Mouse (Mus musculus): Measurements from ENCODE around the gene Cntnap5c.

The Cntnap5c gene

DNA sequence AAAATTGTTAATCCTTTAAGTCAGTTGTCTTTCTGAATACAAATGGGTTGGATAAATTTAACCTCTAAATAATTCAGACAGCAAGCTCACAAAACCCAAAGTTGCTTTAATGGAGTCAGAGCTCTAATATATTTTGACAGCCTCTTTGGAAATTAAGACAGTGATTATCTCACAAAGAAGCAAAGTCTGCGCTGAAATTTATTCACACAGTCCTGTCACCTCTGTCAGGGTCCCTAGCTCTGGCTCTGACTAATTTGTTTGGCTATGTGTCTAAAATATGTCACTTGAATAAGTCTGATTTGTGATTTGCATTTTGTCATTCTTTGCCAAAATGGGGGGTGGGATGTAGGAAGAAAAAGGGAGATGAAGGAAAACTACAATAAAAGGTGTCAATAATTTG lies 234.0 kb downstream of the Cntnap5c start:
- DNase-seq (ENCODE audit: low read depth, low spot score), result no peak

DNA sequence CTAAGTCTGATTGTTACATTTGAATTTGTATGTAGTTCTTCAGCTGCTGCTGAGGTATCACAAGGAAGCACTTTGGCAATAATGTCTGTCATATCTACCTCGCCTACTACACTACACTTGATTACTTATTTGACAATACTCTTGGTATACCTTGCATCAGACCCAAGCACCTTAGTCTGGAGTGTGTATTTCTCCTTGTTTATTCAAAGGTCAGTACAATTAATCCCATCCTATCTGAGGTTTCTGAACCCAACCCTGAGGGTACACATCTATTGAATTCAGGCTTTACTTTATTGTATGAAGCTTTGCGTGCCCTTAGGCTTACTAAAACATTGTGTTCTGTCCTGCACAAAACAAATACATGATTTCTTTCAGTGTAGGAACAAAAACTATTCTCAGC lies 235.1 kb downstream of the Cntnap5c start:
- DNase-seq (ENCODE audit: low read depth, low spot score), result no peak

DNA sequence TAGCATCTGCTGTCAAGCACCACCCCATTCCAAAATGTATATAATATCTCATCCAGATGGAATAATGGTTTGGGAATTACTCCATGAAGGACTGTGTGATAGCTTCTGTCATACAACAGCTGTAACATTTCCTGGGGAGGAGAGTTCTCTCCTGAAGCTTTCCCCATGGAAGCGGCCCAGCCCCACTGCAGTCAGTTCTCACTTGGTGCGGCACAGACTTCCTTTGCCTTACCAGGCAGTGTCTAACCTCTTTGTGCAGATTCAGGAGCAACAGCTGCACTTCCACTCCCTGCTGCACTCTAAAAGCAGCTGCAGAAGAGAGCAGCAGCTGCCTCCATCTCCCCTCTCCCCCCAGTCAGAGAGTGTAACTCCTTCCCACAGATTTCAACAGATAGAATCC lies 271.8 kb downstream of the Cntnap5c start:
- no peak for DNase-seq (ENCODE audit: low read depth, low spot score)

DNA sequence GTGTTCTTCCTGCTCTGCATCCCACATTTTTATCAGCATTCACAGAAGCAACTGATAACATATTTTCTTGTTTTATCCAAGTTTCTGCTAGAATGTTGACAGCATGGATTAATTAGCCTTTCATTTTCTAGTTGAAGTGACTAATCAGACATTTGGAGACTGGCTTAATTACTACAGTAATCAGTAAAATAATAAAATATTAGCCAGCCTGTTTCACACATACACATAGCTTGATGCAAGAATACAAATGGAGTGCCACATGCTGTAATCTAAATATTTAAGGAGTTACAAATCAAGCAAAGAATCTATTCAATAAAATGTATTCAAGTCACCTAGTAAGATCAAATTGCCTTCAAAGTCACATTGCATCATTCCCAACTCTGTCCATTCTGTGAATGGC lies 275.8 kb downstream of the Cntnap5c start:
- DNase-seq (ENCODE audit: low read depth, low spot score), result no peak

DNA sequence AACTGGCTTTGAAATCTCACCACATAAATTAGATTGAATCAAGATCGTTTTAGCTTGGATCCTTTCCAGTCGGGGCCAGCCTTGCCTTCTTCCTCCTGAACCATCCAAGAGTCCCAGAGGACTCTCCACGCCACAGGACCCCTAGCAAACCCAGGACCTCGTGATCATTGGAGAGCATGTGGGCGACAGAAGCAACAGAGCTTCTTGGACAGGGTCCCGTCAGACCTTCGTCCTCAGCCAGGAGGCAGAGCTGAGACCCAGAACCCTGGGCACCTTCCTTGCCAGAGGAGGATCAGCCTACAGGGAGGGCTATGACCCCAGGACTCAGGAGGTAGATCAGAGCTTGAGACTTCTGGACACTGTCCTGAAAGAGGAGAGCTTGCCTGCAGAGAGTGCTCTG lies 300.5 kb downstream of the Cntnap5c start:
- DNase-seq (ENCODE audit: low read depth, low spot score), result no peak

DNA sequence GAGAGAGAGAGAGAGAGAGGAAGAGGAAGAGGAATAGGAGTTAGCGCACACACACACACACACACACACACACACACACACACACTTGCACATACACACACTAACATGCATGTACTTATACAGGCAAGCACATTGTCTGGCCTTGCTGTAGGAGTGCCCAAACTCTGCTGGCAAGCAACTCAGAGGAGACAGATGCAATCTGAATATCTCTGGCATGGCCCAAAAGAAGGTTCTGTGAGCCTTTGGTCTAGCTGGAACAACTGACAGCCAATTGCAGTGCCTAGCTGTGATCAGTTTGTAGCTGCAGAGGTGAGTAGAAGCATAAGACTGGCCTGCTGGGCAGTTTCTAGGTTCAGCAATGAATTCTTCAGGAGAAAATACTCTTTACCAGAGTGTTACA lies 313.3 kb downstream of the Cntnap5c start:
- DNase-seq (ENCODE audit: low read depth, low spot score), result no peak

DNA sequence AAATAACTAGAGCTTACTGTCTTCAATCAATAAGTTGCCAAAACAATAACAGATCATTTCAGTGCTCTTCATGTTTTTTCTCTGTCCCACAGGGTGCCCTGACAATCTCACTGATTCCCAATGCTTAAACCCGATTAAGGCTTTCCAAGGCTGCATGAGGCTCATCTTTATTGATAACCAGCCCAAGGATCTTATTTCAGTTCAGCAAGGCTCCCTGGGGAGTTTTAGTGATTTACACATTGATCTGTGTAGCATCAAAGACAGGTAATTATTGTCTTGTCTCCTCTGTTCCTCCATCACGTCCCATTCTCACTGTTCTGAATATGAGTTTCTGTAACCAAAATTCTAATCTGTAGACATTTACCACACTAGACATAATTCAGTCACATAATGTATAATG lies 335.1 kb downstream of the Cntnap5c start:
- no peak for DNase-seq (ENCODE audit: low read depth, low spot score)

DNA sequence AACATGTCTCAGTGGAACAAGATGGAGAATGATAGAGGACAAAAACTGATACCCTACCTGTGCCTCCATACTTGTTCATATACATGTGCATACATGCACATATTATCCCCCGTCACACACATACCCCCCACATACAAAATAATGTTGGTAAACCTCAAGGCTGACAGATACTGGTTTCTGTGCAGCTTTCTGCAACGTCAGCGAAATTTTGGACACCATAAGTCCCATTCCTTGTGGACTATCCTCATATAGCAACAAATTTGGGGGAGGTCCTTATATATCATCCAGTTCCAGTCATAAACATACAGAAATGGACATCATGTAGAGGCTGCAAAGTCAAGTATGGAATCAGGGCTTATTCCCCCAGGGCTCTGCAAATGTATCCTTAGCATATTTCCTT lies 338.5 kb downstream of the Cntnap5c start:
- DNase-seq (ENCODE audit: low read depth, low spot score), result no peak

DNA sequence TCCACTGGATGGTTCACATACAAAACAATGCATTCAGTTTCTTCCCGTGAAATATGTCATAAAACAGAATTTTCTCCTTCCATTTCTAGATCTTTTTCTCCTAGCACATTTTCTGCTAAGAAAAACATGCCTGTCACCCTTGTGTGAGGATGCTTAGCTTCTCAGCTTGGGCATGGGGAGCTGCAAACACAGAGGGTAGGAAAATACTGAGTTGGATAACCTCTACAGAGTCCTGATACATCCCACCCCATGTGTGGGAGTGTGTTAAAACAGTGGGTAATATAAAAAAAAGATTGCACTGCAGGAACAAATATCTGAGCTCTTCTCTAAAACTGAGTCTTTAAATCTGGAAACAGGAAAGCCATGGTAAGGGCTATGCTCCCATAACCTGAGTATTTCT lies 339.0 kb downstream of the Cntnap5c start:
- no peak for DNase-seq (ENCODE audit: low read depth, low spot score)

DNA sequence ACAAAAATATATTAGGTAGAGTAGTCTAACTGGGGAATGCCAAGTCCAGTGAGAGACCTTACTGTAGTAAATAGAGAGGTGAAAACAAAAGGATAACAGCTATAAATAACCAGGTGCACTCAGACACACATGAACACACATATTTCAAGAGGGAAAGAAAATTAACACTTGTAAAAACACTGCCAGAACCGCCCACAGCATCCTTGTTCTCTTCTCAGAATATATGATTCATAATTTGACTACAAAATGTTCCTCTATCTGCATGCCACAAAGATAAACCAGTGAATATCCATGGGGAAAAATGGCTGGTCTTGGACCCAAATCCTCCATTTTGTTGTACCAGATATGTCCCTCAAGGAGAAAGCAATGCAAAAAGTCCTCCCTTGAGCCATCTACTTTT lies 417.8 kb downstream of the Cntnap5c start:
- DNase-seq (ENCODE audit: low read depth, low spot score), result no peak

DNA sequence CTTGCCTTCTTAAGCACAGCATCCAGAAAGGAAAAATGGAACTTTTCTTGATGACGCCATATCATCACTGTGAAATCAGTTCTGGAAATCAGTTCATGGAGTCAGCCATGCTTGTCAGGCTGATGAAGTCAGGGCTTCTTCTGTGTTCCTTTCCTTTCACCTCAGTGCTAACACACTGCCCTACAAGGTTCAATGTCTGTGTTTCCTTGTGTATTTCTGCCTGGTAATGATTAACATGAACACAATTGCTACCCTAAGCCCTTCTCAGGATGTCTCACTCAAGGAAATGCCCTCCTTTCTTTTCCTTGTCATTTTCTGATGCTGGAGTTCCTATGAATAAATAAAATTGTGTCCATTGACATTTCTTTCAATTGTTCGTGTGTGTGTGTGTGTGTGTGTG lies 431.8 kb downstream of the Cntnap5c start:
- no peak for DNase-seq (ENCODE audit: low read depth, low spot score)

DNA sequence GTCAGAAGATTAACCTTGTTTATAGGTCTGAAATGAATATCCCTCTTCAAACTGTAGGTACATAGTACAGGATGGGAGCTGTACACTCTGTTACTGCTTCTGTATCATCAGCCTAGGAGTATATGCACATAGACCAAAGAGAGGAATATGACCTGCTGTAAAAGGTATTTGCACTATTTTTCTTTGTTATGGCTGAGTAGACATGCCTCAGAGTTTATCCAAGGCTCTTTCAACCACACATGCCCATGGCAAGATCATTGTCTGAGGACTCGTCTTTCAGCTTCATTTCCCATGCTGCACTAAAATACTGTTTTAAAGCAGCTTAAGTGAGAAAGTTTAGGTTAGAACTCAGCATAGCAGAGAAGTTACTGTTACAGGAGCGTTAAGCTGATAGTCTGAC lies 498.7 kb downstream of the Cntnap5c start:
- DNase-seq (ENCODE audit: low read depth, low spot score), result no peak

DNA sequence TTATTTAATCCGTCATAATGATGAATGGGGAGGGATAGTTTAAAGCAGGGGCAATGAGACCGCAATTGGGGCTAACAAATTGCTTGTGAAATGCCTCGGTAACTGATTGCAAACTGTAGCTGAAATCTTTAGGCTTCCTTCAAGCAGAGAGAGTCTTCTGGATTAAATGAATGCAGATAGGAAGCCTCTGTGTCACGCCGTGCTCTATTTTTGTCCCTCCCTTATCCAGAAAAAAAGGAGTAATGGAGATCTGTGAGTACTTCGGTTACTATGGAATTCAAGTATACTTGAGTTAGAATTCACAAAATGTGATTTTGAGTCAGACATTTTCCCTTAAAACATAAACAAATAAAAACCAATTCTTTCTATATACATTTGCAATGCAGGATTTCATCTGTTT lies 581.9 kb downstream of the Cntnap5c start:
- no peak for DNase-seq (ENCODE audit: low read depth, low spot score)

DNA sequence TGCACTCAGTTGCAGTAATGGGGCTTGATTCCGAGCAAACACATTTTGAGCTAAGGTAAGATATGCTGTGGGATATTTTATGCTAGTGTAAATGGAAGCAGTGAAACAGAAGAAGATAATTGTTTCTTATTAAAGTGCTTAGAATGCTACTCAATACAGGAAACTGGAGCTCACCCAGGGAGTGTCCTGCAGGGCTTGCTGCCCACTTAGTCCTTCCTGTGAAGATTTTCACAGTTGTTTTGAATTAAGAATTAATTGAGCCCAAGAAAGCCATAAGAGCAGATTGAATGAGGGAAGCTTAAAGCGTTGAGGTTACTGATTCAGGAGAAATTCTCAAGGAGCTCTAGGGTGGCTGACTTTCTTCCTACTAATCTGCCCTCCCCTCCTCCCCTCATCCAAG lies 586.9 kb downstream of the Cntnap5c start:
- no peak for DNase-seq (ENCODE audit: low read depth, low spot score)

DNA sequence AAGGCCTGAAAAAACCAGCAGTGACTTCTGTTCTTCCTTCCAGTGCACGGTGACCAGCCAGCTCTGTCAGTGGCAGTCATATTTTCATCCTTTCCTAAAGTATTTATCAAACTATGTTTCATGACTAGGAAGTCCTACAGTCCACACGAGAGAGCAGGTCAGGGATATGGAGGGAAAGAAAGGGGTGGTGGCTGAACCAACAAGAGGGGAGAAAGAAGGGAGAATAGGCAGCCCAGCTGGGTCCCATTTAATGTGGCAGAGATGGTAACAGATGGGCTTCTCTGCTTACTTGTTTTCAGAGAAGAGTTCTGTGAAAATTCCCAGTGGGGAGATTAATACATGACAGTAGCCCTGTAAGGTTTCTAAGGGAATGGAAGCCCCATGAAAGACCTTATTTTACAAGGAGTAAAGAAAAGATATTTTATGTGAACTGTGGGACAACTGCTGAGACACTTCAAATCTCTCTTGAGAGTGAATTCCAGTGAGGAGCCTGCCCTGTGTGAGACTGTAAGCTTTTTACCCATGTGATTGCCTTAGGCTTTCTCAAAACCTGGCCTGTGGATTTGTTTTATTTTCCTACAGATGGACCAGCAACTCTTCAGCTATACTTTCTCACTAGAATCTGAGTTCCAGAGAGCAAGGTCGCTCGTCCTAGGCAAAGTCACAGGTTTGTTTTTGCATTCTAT lies 594.4 kb downstream of the Cntnap5c start:
- DNase-seq (ENCODE audit: low read depth, low spot score), result no peak

DNA sequence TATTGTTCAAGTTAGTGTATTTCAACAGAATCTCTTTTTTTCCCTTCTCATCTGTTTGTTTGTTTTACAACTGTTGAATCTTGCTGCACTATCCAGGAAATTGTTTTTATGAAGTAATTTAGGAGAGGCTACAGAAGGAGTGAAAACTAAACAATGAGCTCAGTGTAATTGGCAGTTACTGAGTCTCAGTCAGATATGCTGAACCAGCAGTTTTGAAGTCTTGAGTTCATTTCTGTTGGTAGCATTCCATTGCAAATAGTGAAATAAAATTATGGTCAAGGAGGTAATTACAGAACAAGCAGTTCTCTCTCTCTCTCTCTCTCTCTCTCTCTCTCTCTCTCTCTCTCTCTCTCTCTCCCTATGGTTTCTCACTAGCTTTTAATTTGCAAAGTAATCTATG lies 600.7 kb downstream of the Cntnap5c start:
- DNase-seq (ENCODE audit: low read depth, low spot score), result no peak

DNA sequence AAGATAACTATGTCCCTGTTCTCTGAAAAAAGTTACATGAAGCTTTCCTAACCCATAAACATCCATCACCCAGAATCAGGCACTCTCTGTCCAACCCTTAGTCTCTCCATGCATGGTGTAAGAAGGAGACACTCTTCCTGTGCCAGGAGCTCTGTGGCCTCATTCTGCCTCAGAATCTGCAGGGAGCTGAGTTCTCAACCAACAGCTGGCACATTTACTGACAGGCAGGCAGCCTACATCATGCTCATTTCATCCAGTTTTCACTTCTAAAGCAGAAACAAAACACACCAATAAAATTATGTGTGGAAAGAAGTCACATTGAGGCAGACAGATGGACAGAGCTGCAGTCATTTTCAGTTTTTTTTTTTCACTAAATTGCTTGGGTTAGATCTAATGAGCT lies 638.4 kb downstream of the Cntnap5c start:
- no peak for DNase-seq (ENCODE audit: low read depth, low spot score)

DNA sequence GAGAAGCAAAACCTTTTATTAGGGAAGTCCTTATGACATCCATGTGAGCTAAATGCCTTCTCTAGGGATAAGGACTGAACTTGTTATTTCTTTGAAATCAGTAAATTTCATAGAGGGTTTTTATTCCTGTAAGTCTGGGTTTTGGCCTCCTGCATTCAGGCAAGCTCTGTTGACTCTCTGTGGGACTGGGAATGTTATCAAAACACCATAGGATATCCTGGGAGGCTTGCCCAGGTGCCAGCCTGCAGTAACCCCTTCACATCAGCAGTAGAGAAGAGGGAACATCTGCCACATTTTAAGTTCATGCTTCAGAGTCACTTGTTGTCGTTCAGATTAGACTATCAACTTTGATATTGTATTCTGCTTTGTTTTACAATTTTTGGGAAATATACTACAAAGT lies 639.4 kb downstream of the Cntnap5c start:
- DNase-seq (ENCODE audit: low read depth, low spot score), result no peak

DNA sequence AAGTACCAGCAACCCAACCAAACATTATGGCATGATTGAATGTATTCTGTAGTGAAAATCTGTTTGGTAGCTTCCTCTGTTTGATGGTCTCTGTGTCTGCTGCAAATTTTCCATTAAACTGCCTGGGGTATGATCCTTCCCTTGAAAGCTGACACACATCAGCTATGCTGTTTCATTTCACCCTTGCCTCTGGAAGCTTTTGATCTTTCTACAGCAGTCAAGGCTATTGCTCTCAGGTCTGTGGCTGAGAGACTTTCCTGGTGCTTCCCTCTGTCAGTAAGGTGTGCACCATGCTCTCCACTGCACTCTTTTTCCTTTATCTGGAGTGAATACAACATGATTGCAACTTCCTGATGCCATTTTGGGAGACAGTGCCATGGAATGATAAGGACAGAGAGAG lies 668.1 kb downstream of the Cntnap5c start:
- no peak for DNase-seq (ENCODE audit: low read depth, low spot score)

Data from forelimb bud, embryonic 11.5 days (tissue).